Mouse (Mus musculus) cerebellum, adult 2 months (tissue): Measurements from ENCODE around the gene Tmem72. TPM values are rescaled to one million over a fixed set of nuclear protein-coding genes. Genes with fewer than 3 reads are reported as not detected.

Source experiments
- DNase-seq, 2 experiments: peaks; one replicate each; pipeline ENCODE4 v3.0.0; 2021
- H3K27ac ChIP-seq: fragments of 200-500 bp; 2 replicates; pipeline ENCODE4 v1.5.1; 2012; ENCODE audit warnings: low read length, control low read depth, inconsistent platforms; ENCODE audit not compliant: insufficient read depth
- H3K27me3 ChIP-seq: fragments of 200-500 bp; 2 replicates; pipeline ENCODE4 v1.6.1; 2012; ENCODE audit warnings: inconsistent platforms, mild to moderate bottlenecking, low read length, moderate library complexity; ENCODE audit not compliant: control insufficient read depth, insufficient read depth
- H3K4me1 ChIP-seq: fragments of 200-500 bp; 2 replicates; pipeline ENCODE4 v1.6.1; 2011; ENCODE audit warnings: low read length; ENCODE audit not compliant: control insufficient read depth, insufficient read depth
- H3K4me3 ChIP-seq: fragments of 200-500 bp; replicated peaks from 2 replicates; pipeline ENCODE3; 2011; ENCODE audit warnings: mild to moderate bottlenecking, low read depth, low read length, control low read depth; ENCODE audit not compliant: insufficient read depth
- CTCF ChIP-seq: fragments of 200-500 bp; IDR thresholded peaks from 2 replicates; pipeline ENCODE4 v1.5.1; 2011; ENCODE audit warnings: low read depth, mild to moderate bottlenecking, control low read depth, low read length, moderate library complexity, borderline replicate concordance; ENCODE audit not compliant: insufficient read depth
- POLR2A ChIP-seq: fragments of 200-500 bp; IDR thresholded peaks from 2 replicates; pipeline ENCODE4 v1.6.1; 2011; ENCODE audit warnings: low read length, control low read depth, borderline replicate concordance; ENCODE audit not compliant: insufficient read depth
- WGBS: fragments of 180-500 bp; shearing (Covaris S2); methylation state at CpG from one replicate; pipeline ENCODE4 v1.1.7; 2018; 5-methylcytosine and 5-hydroxymethylcytosine counted together
- polyA plus RNA-seq: library from polyadenylated mRNA; depleted of rRNA; stranded (reverse); fragments of >200 nt; gene quantifications from 2 replicates; pipeline ENCODE4 v1.2.3, GENCODE M21; 2012

Gene Tmem72
- polyA plus RNA-seq, 1 experiment: 0.77 TPM

DNA sequence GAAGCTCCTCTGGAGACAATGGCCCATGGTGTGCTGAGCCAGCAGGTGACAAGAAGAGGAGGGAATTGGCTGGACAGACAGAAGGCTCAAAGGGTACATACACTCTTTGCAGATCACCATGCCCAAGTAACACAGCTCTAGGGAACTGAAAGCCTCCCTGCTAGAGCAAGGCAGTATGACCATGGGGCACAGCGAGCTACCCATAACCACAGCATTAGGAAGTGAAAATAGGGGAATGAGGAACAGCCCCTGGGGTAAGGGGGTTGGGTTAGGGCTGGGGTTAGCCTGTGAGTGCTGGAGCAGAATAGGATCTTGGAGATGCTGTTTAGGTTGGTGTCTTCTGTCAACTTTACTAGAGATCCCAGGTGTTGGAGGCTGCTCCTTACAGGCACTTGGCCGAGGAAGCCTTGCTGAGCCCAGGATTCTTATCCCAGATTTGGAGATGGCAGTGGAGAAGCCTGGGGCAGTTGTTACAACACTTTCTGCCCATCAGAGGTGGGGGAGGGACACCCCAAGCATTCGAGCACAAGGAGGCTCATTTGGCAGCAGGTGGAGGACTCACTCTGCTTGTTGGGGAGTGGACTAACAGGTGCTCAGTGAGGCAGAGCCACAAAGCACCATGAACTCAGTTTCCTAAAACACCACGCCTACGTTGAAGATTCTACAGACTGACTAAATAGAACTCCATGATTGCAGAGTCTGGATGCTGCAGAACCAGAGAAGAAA is 37.0 kb downstream of the Tmem72 start:
- H3K27ac ChIP-seq: no peak overlapping the region
- DNase-seq: no peak
- TF ChIP-seq POLR2A (no peak), CTCF (no peak)
- no peaks in the 10 kb centered on the region for H3K4me1 ChIP-seq
- H3K27me3 ChIP-seq: no peaks in the 10 kb centered on the region
- H3K4me3 ChIP-seq: no peak overlapping the region
- WGBS: 79% methylated on average over 5 of the region's 5 CpGs

DNA sequence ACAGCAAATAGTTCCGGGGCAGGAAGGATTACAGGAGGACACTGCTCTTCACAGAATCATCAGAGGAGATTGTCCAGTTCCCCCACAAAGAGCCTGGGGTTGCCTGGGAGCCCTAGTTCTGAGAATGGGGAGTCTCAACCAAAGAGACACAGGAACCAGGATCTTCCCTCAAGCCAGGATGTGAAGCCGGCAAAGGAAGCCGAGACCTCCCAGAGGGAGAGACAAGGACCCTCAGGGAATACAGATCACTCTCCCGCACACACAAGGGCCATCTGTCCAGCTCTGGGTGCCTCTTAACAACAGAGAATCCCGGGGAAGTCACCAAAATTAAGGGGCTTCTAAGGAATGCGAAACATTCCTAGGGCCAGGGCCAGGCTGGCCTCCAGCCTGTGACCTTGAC is 39.4 kb downstream of the Tmem72 start:
- Histone ChIP-seq H3K27me3 (no peaks in the 10 kb centered on the region; the same call in 1 of the 2 replicates), H3K4me1 (no peaks in the 10 kb centered on the region), H3K4me3 (no peak overlapping the region), H3K27ac (no peak overlapping the region)
- DNase-seq: no peak
- TF ChIP-seq CTCF (no peak), POLR2A (no peak)
- WGBS: 62% methylated on average over 6 of the region's 6 CpGs

GRCm38 (mm10) chr6:116676355-116676913 is 40.3 kb downstream of the Tmem72 start:
- Histone ChIP-seq H3K4me3 (no peak overlapping the region), H3K27me3 (no peaks in the 10 kb centered on the region; the same call in 1 of the 2 replicates), H3K4me1 (no peaks in the 10 kb centered on the region), H3K27ac (no peak overlapping the region)
- 84% methylated on average over 10 of the region's 10 CpGs for WGBS
- DNase-seq: no peak
- no peak for TF ChIP-seq CTCF
- TF ChIP-seq POLR2A: no peak

DNA sequence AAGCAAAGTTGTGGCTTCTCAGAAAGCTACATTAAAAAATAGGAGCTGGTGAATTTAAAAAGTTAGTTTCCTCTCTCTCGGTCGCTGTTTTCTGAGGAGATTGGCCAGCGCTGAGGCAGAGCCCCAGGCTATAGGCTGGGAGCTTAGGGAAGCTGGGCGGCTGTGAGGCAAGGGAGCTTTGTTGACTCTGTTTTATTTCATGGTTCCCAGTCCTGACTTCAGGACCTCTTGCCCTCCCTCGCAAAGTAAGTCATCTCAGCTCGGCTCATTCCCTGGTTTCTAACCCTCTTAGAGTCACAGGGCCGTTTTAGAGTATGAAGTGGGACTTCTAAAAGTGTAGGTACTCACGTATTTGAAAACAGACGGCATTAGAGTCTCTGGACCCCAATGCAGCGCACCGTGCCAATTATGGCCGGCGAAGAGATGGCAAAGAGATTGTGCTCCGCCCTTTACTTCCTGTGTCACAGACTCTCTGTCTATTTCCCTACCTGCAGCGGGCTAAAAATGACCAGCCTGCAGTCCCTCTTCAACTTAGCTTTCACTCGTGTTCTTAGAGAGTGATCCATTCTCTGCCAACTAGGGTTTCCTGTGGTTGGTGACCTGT is 42.3 kb downstream of the Tmem72 start:
- no peak for TF ChIP-seq POLR2A
- no peak for TF ChIP-seq CTCF
- no peak for DNase-seq
- Histone ChIP-seq H3K27me3 (no peaks in the 10 kb centered on the region; the same call in 1 of the 2 replicates), H3K27ac (no peak overlapping the region), H3K4me3 (peak overlapping the region; percentile 71), H3K4me1 (0 out of 2 replicates have a peak, but pooled peaks cover 6% of the 10 kb centered on the region)
- 26% methylated on average over 16 of the region's 16 CpGs for WGBS

DNA sequence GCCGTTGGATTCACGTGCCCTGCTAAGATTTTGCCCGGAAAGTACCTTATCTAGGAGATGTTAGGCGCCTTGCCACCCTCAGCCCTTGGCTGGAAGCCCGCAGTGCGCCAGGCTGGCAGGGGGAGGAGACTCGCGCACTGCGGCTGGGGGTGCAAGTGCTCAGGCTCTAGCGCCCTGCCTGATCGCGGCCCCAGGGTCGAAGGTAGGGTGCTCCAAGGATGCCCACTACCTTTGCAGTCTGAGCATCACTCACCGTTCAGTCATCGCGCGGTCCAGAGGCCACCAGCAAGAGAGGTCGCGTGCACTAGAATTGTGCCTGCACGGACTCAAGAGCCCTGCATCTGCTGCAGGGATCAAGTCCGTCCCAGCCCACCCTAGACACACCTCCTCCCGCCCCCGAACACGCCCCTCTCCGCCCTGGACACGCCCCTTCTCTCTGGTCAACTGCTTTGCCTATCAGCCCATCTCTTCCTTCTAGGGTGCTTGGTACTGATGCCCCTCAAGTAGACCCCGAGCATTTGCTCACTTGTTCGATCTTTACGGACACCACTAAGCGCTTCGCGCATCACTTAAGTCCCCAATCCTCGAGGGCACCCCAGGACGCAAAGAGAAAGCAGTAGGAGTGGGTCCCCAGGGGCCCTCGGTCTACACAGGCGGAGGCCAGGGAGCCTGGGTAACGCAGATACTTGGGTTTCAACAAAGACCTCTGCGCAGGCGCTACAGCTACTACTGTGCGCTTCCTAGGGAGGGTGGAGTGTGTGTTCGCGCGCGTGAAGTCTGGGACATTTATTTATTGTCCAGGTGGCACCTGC is 43.0 kb downstream of the Tmem72 start, which contains the start of gene Rassf4:
Gene Rassf4, minus strand, starts transcription at position 482 of the 812 bp plus-strand sequence.
- H3K27ac ChIP-seq: no peak within 1 kb of the TSS
- WGBS: under 1% methylated on average over 44 of the region's 44 CpGs
- H3K4me3 ChIP-seq: peak within 1 kb of the TSS; percentile 71
- 0 out of 2 replicates have a peak, but pooled peaks cover 6% of the 10 kb centered on the region for H3K4me1 ChIP-seq
- DNase-seq: peak; percentile 59 to 68
- TF ChIP-seq POLR2A (no peak), CTCF (no peak)
- H3K27me3 ChIP-seq: no peaks in the 10 kb centered on the region; the same call in 1 of the 2 replicates

- Histone ChIP-seq H3K27ac (no peak overlapping the region), H3K4me1 (0 out of 2 replicates have a peak, but pooled peaks cover 6% of the 10 kb centered on the region), H3K4me3 (no peak overlapping the region), H3K27me3 (no peaks in the 10 kb centered on the region; the same call in 1 of the 2 replicates)
- TF ChIP-seq CTCF (no peak), POLR2A (no peak)
- WGBS: 65% methylated on average over 5 of the region's 5 CpGs
- no peak for DNase-seq
These were observed 44.4 kb downstream of the Tmem72 start for GRCm38 (mm10) chr6:116672349-116672748.

GRCm38 (mm10) chr6:116671768-116672167 is 44.9 kb downstream of the Tmem72 start:
- Histone ChIP-seq H3K4me1 (0 out of 2 replicates have a peak, but pooled peaks cover 6% of the 10 kb centered on the region), H3K27ac (no peak overlapping the region), H3K27me3 (no peaks in the 10 kb centered on the region; the same call in 1 of the 2 replicates), H3K4me3 (no peak overlapping the region)
- DNase-seq: no peak
- 90% methylated on average over 4 of the region's 4 CpGs for WGBS
- TF ChIP-seq CTCF: no peak
- no peak for TF ChIP-seq POLR2A
